Mouse (Mus musculus): ENCODE data around the gene Bcl2. TPM values are rescaled to one million over a fixed set of nuclear protein-coding genes. Genes with fewer than 3 reads are reported as not detected.
"Not testable (repeated sequence)": the region's sequence is repeated elsewhere in the genome, so short reads cannot be mapped to it uniquely, and the experiment has no call there.

The Bcl2 gene
- total RNA-seq, 2 experiments from 2014 or later: 7.8 to 8.1 TPM

- no peak for DNase-seq (ENCODE audit: low spot score in 2 of 2)
- Histone ChIP-seq H3K4me3 (no peak overlapping the region), H3K27ac (no peak overlapping the region)
- peak; percentile 59 for TF ChIP-seq CTCF (conservative IDR thresholded peaks at IDR 0.05)
Observed at GRCm38 (mm10) chr1:106738092-106738491, 24.0 kb upstream of the Bcl2 start.

GRCm38 (mm10) chr1:106736211-106736610 is 22.1 kb upstream of the Bcl2 start:
- Histone ChIP-seq H3K4me3 (no peak overlapping the region), H3K27ac (no peak overlapping the region)
- no peak for TF ChIP-seq CTCF (conservative IDR thresholded peaks at IDR 0.05)
- no peak for DNase-seq (ENCODE audit: low spot score in 2 of 2)

- no peak overlapping the region for H3K27ac ChIP-seq
- DNase-seq (ENCODE audit: low spot score in 2 of 2): peak in 1 of 2 experiments; percentile 39
- TF ChIP-seq CTCF (conservative IDR thresholded peaks at IDR 0.05): peak; percentile 91
- no peak overlapping the region for H3K4me3 ChIP-seq
Observed at GRCm38 (mm10) chr1:106735586-106735985, 21.5 kb upstream of the Bcl2 start.

- Histone ChIP-seq H3K4me3 (no peak overlapping the region), H3K27ac (no peak overlapping the region)
- DNase-seq (ENCODE audit: low spot score in 2 of 2): no peak
- TF ChIP-seq CTCF (conservative IDR thresholded peaks at IDR 0.05): no peak
Observed at GRCm38 (mm10) chr1:106722061-106722460, 8.0 kb upstream of the Bcl2 start.

- H3K4me3 ChIP-seq; H3K27ac ChIP-seq; DNase-seq (ENCODE audit: low spot score in 2 of 2): not testable (repeated sequence)
Observed at GRCm38 (mm10) chr1:106717736-106718135, 3.7 kb upstream of the Bcl2 start.

- peak; percentile 92 for TF ChIP-seq CTCF (conservative IDR thresholded peaks at IDR 0.05)
- Histone ChIP-seq H3K27ac (no peak overlapping the region), H3K4me3 (no peak overlapping the region)
- peak; percentile 60 to 82 for DNase-seq (ENCODE audit: low spot score in 2 of 2)
Observed at GRCm38 (mm10) chr1:106717071-106717601, 3.1 kb upstream of the Bcl2 start.

- Histone ChIP-seq H3K4me3 (no peak overlapping the region), H3K27ac (no peak overlapping the region)
- no peak for DNase-seq (ENCODE audit: low spot score in 2 of 2)
- no peak for TF ChIP-seq CTCF (conservative IDR thresholded peaks at IDR 0.05)
Observed at GRCm38 (mm10) chr1:106716141-106716540, 2.1 kb upstream of the Bcl2 start.

- no peak for TF ChIP-seq CTCF (conservative IDR thresholded peaks at IDR 0.05)
- Histone ChIP-seq H3K4me3 (no peak overlapping the region; the same call in 1 of the 2 replicates), H3K27ac (no peak overlapping the region)
- no peak for DNase-seq (ENCODE audit: low spot score in 2 of 2)
Observed at GRCm38 (mm10) chr1:106715111-106716083, 1.3 kb upstream of the Bcl2 start.

GRCm38 (mm10) chr1:106714530-106714981 is 482 bp upstream of the Bcl2 start:
- no peak for DNase-seq (ENCODE audit: low spot score in 2 of 2)
- no peak for TF ChIP-seq CTCF (conservative IDR thresholded peaks at IDR 0.05)

GRCm38 (mm10) chr1:106712330-106712729 is 1.7 kb downstream of the Bcl2 start:
- Histone ChIP-seq H3K27ac (0 out of 2 replicates have a peak overlapping the region, but pooled peaks have one; percentile 28), H3K4me3 (peak overlapping the region; percentile 80)
- peak; percentile 80 for TF ChIP-seq CTCF (conservative IDR thresholded peaks at IDR 0.05)
- peak in 1 of 2 experiments; percentile 39 for DNase-seq (ENCODE audit: low spot score in 2 of 2)

More at GRCm38 (mm10) chr1:106714530-106714981, 482 bp upstream of the Bcl2 start:
- Histone ChIP-seq H3K27ac (peak overlapping the region; percentile 76; the same call in 1 of the 2 replicates), H3K4me3 (peak overlapping the region; percentile 80)

GRCm38 (mm10) chr1:106711356-106712125 is 2.5 kb downstream of the Bcl2 start:
- TF ChIP-seq CTCF (conservative IDR thresholded peaks at IDR 0.05): peak; percentile 32
- H3K27ac ChIP-seq: no peak overlapping the region
- no peak for DNase-seq (ENCODE audit: low spot score in 2 of 2)
- H3K4me3 ChIP-seq: peak overlapping the region; percentile 80

- Histone ChIP-seq H3K4me3 (no peak overlapping the region; the same call in 1 of the 2 replicates), H3K27ac (no peak overlapping the region)
- no peak for TF ChIP-seq CTCF (conservative IDR thresholded peaks at IDR 0.05)
- DNase-seq (ENCODE audit: low spot score in 2 of 2): no peak
Observed at GRCm38 (mm10) chr1:106710202-106710601, 3.9 kb downstream of the Bcl2 start.

Measured in layer of hippocampus, adult 2 months (tissue).